Mouse (Mus musculus) G1E (cell line): ENCODE results near the gene Gm4756. TPM values are rescaled to one million over a fixed set of nuclear protein-coding genes. Genes with fewer than 3 reads are reported as not detected.

Experiments
- ATAC-seq: 2 replicates; pipeline ENCODE4 v1.8.0; 2016; ENCODE audit warnings: mild to moderate bottlenecking; ENCODE audit not compliant: insufficient number of reproducible peaks, poor library complexity, low FRiP score, severe bottlenecking; ENCODE audit errors: extremely low read depth
- DNase-seq: peaks from one replicate; pipeline ENCODE4 v3.0.0; 2012; ENCODE audit warnings: low spot score
- H3K27me3 ChIP-seq: 2 replicates; pipeline ENCODE4 v1.6.1; 2012; ENCODE audit warnings: mild to moderate bottlenecking, low read length, inconsistent platforms; ENCODE audit not compliant: insufficient read depth
- H3K36me3 ChIP-seq: replicated peaks from 2 replicates; pipeline ENCODE3; 2012; ENCODE audit warnings: mild to moderate bottlenecking, inconsistent platforms
- H3K4me1 ChIP-seq: 2 replicates; pipeline ENCODE4 v1.6.1; 2012; ENCODE audit warnings: low read depth, low read length, inconsistent platforms, mixed read lengths; ENCODE audit not compliant: insufficient read depth
- H3K4me3 ChIP-seq: 2 replicates; pipeline ENCODE4 v1.5.1; 2012; ENCODE audit warnings: low read depth, mild to moderate bottlenecking, inconsistent platforms, low read length, moderate library complexity, mixed read lengths
- H3K9me3 ChIP-seq: replicated peaks from 2 replicates; pipeline ENCODE4 v1.6.1; 2012; ENCODE audit warnings: inconsistent platforms
- CTCF ChIP-seq: IDR thresholded peaks from 2 replicates; pipeline ENCODE4 v1.5.1; 2012; ENCODE audit warnings: low read depth, low read length, inconsistent platforms, mixed read lengths
- GATA1 ChIP-seq: IDR thresholded peaks from 2 replicates; pipeline ENCODE4 v1.6.1; 2012; ENCODE audit warnings: borderline replicate concordance, low read length, inconsistent platforms, mixed read lengths
- GATA2 ChIP-seq: IDR thresholded peaks from 2 replicates; pipeline ENCODE4 v1.6.1; 2012; ENCODE audit warnings: low read depth, low read length, inconsistent platforms, borderline replicate concordance
- POLR2AphosphoS5 ChIP-seq: IDR thresholded peaks from 2 replicates; pipeline ENCODE4 v1.6.1; 2012; ENCODE audit warnings: low read depth, low read length, inconsistent platforms; ENCODE audit not compliant: insufficient replicate concordance
- TAL1 ChIP-seq: conservative IDR thresholded peaks from 2 replicates; pipeline ENCODE4 v1.6.1; 2012; ENCODE audit warnings: low read depth, low read length, inconsistent platforms, mixed read lengths
- polyA plus RNA-seq: library from polyadenylated mRNA; stranded (reverse); fragments of >175 nt; gene quantifications from 2 replicates; pipeline ENCODE4 v1.2.3, GENCODE M21; 2012
- total RNA-seq, 2 experiments: library from RNA; stranded (forward) in 1 of 2; stranded (reverse) in 1 of 2; fragments of 200-1000 nt in 1 of 2; fragments of >200 nt in 1 of 2; fragmentation: Nextera tagmentation in 1 of 2; gene quantifications; 2 replicates each; pipeline ENCODE4 v1.2.3; 2014 to 2017

Gm4756 gene
- total and polyA plus RNA-seq, 3 experiments: 0.16 TPM; not detected in 2

DNA sequence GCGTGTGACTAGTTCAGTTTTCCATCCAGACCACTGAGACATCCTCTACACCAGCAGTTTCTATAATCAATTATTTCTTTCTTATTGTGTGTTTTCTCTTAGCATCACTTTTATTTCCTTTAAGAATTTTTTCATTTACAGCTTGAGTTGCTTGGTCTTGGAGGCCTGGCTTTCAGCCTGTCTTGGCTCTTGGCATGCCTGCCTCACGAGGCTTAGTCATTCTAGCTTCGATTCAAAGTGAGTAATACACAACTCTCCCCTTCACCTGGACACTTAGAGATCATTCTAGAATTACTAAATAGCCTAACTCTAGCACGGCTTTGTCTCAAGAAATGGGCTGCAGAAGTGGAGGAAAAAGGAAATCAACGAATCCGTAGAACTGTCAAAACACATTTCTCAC, 115.5 kb downstream of the Gm4756 start:
- no peak overlapping the region for H3K4me3 ChIP-seq
- peaks cover 5% of the 10 kb centered on the region for H3K36me3 ChIP-seq
- ATAC-seq (no peak), DNase-seq (no peak)
- H3K9me3 ChIP-seq: peaks cover 7% of the 10 kb centered on the region
- TF ChIP-seq POLR2AphosphoS5 (no peak), TAL1 (no peak), CTCF (no peak), GATA2 (no peak), GATA1 (no peak)
- H3K27me3 ChIP-seq: peaks cover 3% of the 10 kb centered on the region; the same call in 1 of the 2 replicates
- peaks cover 21% of the 10 kb centered on the region for H3K4me1 ChIP-seq

DNA sequence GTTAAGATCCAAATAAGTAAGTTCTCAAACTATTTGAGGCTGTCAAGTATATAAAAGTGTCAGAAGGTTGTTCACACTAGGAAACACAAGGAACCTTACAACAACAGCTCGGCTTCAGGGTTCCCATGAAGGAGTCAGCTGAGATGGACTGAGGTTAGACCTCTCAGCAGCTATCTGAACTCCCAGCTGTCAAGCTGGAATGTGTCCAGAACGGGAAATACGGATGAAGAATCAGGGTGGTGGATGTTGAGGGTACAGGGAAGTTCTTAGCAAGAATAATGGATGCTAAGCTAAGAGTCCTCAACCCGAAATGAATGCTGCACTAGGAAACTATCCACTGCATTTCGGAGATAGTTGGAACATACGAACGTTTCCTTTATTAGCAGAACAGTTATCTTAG, 117.2 kb downstream of the Gm4756 start:
- Histone ChIP-seq H3K27me3 (peaks cover 5% of the 10 kb centered on the region), H3K9me3 (peaks cover 9% of the 10 kb centered on the region), H3K4me3 (no peak overlapping the region), H3K36me3 (no peaks in the 10 kb centered on the region), H3K4me1 (peaks cover 18% of the 10 kb centered on the region)
- no peak for DNase-seq
- ATAC-seq: no peak
- TF ChIP-seq GATA2: no peak
- TF ChIP-seq TAL1: no peak
- TF ChIP-seq CTCF: no peak
- TF ChIP-seq POLR2AphosphoS5: no peak
- TF ChIP-seq GATA1: no peak

Other genes starting within 250 kb of the Gm4756 start
- not detected in 2 replicates for gene Rtn1, start 240.6 kb downstream of the Gm4756 start, total RNA-seq (2014; fragmentation: Nextera tagmentation)
- gene Rtn1, start 240.6 kb downstream of the Gm4756 start, total RNA-seq (2017): 0.44 and 0.46 TPM in 2 replicates
- not detected in 2 replicates for gene Rtn1, start 240.6 kb downstream of the Gm4756 start, polyA plus RNA-seq
- gene Lrrc9, start 207.8 kb downstream of the Gm4756 start, total RNA-seq (2014; fragmentation: Nextera tagmentation): not detected in 2 replicates
- 0.16 and 0.58 TPM in 2 replicates for gene Lrrc9, start 207.8 kb downstream of the Gm4756 start, total RNA-seq (2017)
- not detected in 2 replicates for gene Lrrc9, start 207.8 kb downstream of the Gm4756 start, polyA plus RNA-seq
- 12.8 and 12.9 TPM in 2 replicates for gene Pcnx4, start 113.3 kb downstream of the Gm4756 start, total RNA-seq (2014; fragmentation: Nextera tagmentation)
- 4.5 and 5.6 TPM in 2 replicates for gene Pcnx4, start 113.3 kb downstream of the Gm4756 start, total RNA-seq (2017)
- 1.7 and 2.1 TPM in 2 replicates for gene Pcnx4, start 113.3 kb downstream of the Gm4756 start, polyA plus RNA-seq
- gene Dhrs7, start 15.2 kb upstream of the Gm4756 start, total RNA-seq (2014; fragmentation: Nextera tagmentation): 10.9 and 14.4 TPM in 2 replicates
- gene Dhrs7, start 15.2 kb upstream of the Gm4756 start, total RNA-seq (2017): 31.6 and 37.4 TPM in 2 replicates
- 4.3 and 7.2 TPM in 2 replicates for gene Dhrs7, start 15.2 kb upstream of the Gm4756 start, polyA plus RNA-seq
- gene Ppm1a, start 107.8 kb upstream of the Gm4756 start, total RNA-seq (2014; fragmentation: Nextera tagmentation): 72.7 and 75.8 TPM in 2 replicates
- gene Ppm1a, start 107.8 kb upstream of the Gm4756 start, total RNA-seq (2017): 138 and 154 TPM in 2 replicates
- gene Ppm1a, start 107.8 kb upstream of the Gm4756 start, polyA plus RNA-seq: 15.7 and 20.9 TPM in 2 replicates